Mouse (Mus musculus) brain, embryonic 14.5 days (tissue): ENCODE results near the gene Prkcq.

Experiments used
- CTCF ChIP-seq: fragments of 200-500 bp; IDR thresholded peaks from 2 replicates; pipeline ENCODE4 v1.5.1; 2012; ENCODE audit warnings: inconsistent platforms, mild to moderate bottlenecking, moderate library complexity, borderline replicate concordance; ENCODE audit not compliant: insufficient read depth, insufficient read length; ENCODE audit errors: extremely low read depth
- POLR2A ChIP-seq: fragments of 200-500 bp; IDR thresholded peaks from 2 replicates; pipeline ENCODE4 v1.6.1; 2012; ENCODE audit warnings: mild to moderate bottlenecking, inconsistent platforms, borderline replicate concordance; ENCODE audit not compliant: poor library complexity, insufficient read depth, insufficient read length, severe bottlenecking; ENCODE audit errors: extremely low read depth

- TF ChIP-seq CTCF (no peak), POLR2A (no peak)
These were observed 14.7 kb downstream of the Prkcq start for GRCm38 (mm10) chr2:11186586-11186985.
